Mouse (Mus musculus) embryonic facial prominence, embryonic 15.5 days (tissue): ENCODE results near the gene Gm32742. TPM values are rescaled to one million over a fixed set of nuclear protein-coding genes. Genes with fewer than 3 reads are reported as not detected.
"Not testable (repeated sequence)": the region's sequence is repeated elsewhere in the genome, so short reads cannot be mapped to it uniquely, and the experiment has no call there.

ENCODE experiments used
- ATAC-seq: fragments of 200-750 bp; cut with Nextera tagmentation; 2 replicates; pipeline ENCODE4 v1.8.0; 2017; ENCODE audit warnings: low read depth, moderate TSS enrichment; ENCODE audit not compliant: insufficient number of reproducible peaks, low FRiP score, low TSS enrichment
- H3K27ac ChIP-seq: fragments of 300-500 bp; sonication (generic); replicated peaks from 2 replicates; pipeline ENCODE4 v1.5.1; 2015; ENCODE audit warnings: mild to moderate bottlenecking, inconsistent platforms
- H3K27me3 ChIP-seq: fragments of 300-500 bp; sonication (generic); 2 replicates; pipeline ENCODE4 v1.6.1; 2015; ENCODE audit warnings: inconsistent platforms
- H3K36me3 ChIP-seq: fragments of 300-500 bp; sonication (generic); 2 replicates; pipeline ENCODE4 v1.6.1; 2015; ENCODE audit warnings: mild to moderate bottlenecking, inconsistent platforms
- H3K4me1 ChIP-seq: fragments of 300-500 bp; sonication (generic); 2 replicates; pipeline ENCODE4 v1.6.1; 2015; ENCODE audit warnings: inconsistent platforms
- H3K4me2 ChIP-seq: fragments of 300-500 bp; sonication (generic); replicated peaks from 2 replicates; pipeline ENCODE4 v1.6.1; 2015; ENCODE audit warnings: mild to moderate bottlenecking, inconsistent platforms
- H3K4me3 ChIP-seq: fragments of 300-500 bp; sonication (generic); replicated peaks from 2 replicates; pipeline ENCODE4 v1.5.1; 2015; ENCODE audit warnings: mild to moderate bottlenecking, inconsistent platforms
- H3K9ac ChIP-seq: fragments of 300-500 bp; sonication (generic); 2 replicates; pipeline ENCODE4 v1.6.1; 2015; ENCODE audit warnings: inconsistent platforms
- H3K9me3 ChIP-seq: fragments of 300-500 bp; sonication (generic); replicated peaks from 2 replicates; pipeline ENCODE4 v1.6.1; 2016; ENCODE audit warnings: inconsistent platforms
- WGBS: fragments of 180-500 bp; shearing (Covaris S2); methylation state at CpG from one replicate; pipeline ENCODE4 v1.1.7; 2015; 5-methylcytosine and 5-hydroxymethylcytosine counted together
- polyA plus RNA-seq: library from polyadenylated mRNA; unstranded; fragments of >200 nt; fragmentation: Nextera tagmentation; extraction: Ambion mirVana; gene quantifications from 2 replicates; pipeline ENCODE4 v1.2.1, GENCODE M21; 2015

Gm32742 gene
- polyA plus RNA-seq, 1 experiment from 2014 or later: 0.27 TPM

DNA sequence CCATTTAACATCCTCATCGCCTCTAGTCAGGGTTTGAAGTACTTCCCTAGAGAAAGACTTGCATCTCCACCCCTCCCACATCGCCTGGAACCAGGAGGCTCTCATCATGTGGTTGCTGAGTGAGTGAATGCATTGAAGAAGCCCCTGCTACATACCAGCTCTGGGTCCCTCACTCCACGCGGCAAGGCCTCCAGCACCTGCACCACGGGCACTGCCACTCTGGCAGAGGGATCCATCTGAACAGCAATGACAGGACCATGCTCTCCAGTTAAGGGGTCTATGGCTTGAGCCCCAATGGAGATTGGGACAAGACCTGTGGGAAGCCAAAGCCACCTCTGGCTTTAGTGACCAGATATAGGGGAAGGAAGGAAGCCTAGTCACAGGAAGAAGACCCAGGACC, 18.0 kb downstream of the Gm32742 start:
- no peak overlapping the region for H3K27ac ChIP-seq
- H3K9ac ChIP-seq: no peak overlapping the region
- H3K4me1 ChIP-seq: peaks cover 16% of the 10 kb centered on the region
- H3K27me3 ChIP-seq: no peaks in the 10 kb centered on the region
- 64% methylated on average over 5 of the region's 5 CpGs for WGBS
- H3K36me3 ChIP-seq: no peaks in the 10 kb centered on the region
- H3K4me2 ChIP-seq: no peak overlapping the region
- H3K9me3 ChIP-seq: no peaks in the 10 kb centered on the region
- no peak for ATAC-seq
- H3K4me3 ChIP-seq: no peak overlapping the region

DNA sequence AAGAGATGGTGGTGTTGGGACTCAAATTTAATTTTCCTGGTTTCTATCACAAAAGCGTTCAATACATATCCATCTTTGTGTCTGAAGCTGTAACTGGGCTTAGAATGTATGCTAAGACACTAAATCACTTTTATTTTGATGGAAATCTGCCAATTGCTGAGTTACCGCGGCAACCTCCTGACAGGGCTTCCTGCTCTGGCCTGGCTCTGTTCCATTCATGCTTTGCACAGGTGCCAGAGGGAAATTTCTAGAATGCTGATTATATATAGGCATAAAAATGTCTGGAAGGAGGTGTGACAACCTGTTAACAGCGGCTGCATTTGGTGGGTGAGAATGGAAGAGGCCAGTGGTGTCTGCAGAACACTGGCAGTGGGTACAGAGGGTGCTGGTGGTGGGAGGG, 18.8 kb downstream of the Gm32742 start:
- H3K4me2 ChIP-seq: no peak overlapping the region
- ATAC-seq: 0 out of 2 replicates have a peak, but pooled peaks have one; percentile 31
- H3K4me3 ChIP-seq: no peak overlapping the region
- no peak overlapping the region for H3K9ac ChIP-seq
- H3K9me3 ChIP-seq: no peaks in the 10 kb centered on the region
- no peaks in the 10 kb centered on the region for H3K27me3 ChIP-seq
- H3K36me3 ChIP-seq: no peaks in the 10 kb centered on the region
- peaks cover 16% of the 10 kb centered on the region for H3K4me1 ChIP-seq
- 39% methylated on average over 4 of the region's 4 CpGs for WGBS
- no peak overlapping the region for H3K27ac ChIP-seq

DNA sequence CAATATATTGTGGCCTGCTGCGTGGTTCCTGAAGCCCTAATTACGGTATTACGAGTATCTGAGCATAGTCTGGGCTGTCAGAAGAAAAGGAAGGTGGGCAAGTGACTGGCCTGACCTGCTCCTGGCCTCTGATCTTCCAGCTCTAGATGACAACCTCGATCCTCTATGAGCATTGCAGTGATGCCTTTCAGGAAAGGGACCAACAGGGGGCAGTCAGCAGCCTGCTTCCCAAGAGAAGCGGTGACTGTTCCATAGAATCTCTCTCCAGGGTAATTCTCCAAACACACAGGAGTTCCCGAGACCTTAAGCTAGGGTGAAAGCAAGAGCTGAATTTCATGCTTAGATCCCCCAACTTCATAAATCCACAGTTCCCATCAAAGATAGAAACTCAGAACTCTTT, 21.1 kb downstream of the Gm32742 start:
- Histone ChIP-seq H3K9ac (no peak overlapping the region), H3K27ac (no peak overlapping the region), H3K36me3 (no peaks in the 10 kb centered on the region), H3K9me3 (no peaks in the 10 kb centered on the region), H3K4me2 (no peak overlapping the region), H3K4me1 (peaks cover 16% of the 10 kb centered on the region), H3K4me3 (no peak overlapping the region), H3K27me3 (no peaks in the 10 kb centered on the region)
- WGBS: 77% methylated on average over 6 of the region's 6 CpGs
- no peak for ATAC-seq

DNA sequence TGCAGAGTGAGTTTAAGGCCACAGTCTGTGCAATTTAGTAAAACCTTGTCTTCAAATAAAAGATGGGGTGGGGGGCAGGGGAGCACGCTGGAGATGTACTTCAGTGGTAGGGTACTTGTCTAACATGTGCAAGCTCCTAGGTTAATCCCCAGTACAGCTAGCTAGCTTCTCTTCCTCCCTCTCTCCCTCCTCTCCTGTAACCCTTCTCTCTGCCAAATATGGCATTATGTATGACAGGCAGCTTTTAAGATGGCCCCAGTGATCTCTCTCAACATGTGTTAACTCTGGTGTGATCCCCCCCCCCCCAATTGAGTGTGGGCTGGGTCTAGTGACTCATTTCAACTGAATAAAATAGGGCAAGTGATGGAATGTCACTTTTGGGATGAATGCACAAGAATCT, 21.9 kb downstream of the Gm32742 start:
- Histone ChIP-seq H3K4me2 (no peak overlapping the region), H3K9ac (no peak overlapping the region), H3K27me3 (no peaks in the 10 kb centered on the region), H3K9me3 (no peaks in the 10 kb centered on the region), H3K4me1 (peaks cover 16% of the 10 kb centered on the region), H3K4me3 (no peak overlapping the region), H3K36me3 (no peaks in the 10 kb centered on the region), H3K27ac (no peak overlapping the region)
- ATAC-seq: no peak
- 61% methylated on average over 1 of the region's 1 CpGs for WGBS

DNA sequence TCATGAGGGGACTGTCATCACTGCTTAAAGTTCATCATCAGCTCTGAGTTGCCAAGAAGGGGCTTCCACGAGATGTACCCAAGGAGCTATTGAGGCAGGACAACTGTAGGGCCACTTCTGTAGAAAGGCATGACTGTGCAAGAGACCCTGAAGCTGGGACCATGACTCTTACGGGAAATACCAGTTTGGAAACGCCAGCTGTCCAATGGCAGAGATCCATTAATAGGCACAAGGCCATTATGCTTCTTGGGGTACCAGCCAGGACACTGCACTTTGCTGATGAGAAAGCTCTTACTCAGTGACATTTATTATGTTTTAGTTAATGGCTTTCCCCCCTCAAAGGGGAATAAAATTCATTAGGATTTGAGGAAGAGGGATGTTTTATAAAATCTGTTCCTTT, 24.6 kb downstream of the Gm32742 start:
- no peak overlapping the region for H3K4me3 ChIP-seq
- no peaks in the 10 kb centered on the region for H3K9me3 ChIP-seq
- 74% methylated on average over 3 of the region's 3 CpGs for WGBS
- no peaks in the 10 kb centered on the region for H3K27me3 ChIP-seq
- no peaks in the 10 kb centered on the region for H3K4me1 ChIP-seq
- H3K9ac ChIP-seq: no peak overlapping the region
- no peak for ATAC-seq
- no peak overlapping the region for H3K4me2 ChIP-seq
- no peak overlapping the region for H3K27ac ChIP-seq
- no peaks in the 10 kb centered on the region for H3K36me3 ChIP-seq

DNA sequence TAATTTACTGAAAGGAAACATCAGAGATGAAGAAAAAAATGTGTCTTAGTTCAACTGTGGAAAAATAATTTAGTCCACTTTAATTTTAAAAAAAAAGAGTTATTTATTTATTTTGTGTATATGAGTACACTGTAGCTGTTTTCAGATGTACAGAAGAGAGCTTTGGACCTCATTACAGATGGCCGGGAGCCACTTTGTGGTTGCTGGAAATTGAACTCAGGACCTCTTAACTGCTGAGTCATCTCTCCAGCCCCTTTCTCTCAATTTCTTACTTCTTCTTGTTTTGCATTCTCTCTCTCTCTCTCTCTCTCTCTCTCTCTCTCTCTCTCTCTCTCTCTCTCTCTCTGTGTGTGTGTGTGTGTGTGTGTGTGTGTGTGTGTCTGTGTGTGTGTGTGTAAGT, 25.9 kb downstream of the Gm32742 start:
- 71% methylated on average over 1 of the region's 1 CpGs for WGBS
- not testable (repeated sequence) for H3K4me2 ChIP-seq, H3K4me1 ChIP-seq, H3K9ac ChIP-seq, H3K36me3 ChIP-seq, H3K27ac ChIP-seq, H3K9me3 ChIP-seq, H3K4me3 ChIP-seq, ATAC-seq, H3K27me3 ChIP-seq

DNA sequence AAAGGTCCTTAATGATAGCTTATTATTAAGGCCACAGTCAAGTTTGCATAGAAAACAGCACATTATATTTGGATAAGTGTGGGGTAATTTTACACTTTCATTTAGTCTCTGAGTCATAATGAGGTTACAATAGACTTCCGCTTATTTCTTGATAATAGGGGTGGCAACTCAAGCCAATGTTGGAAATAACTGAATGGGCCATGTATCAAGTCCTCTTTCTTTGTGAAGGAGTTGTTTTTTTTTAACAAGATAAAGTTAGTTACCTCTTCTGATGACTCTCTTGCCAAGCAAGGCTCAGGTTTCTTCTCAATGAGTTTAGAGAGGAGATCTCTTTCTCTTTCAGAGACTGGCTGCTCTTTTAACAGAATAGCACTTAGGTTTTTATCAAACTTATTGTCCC, 27.0 kb downstream of the Gm32742 start:
- H3K27me3 ChIP-seq: no peaks in the 10 kb centered on the region
- no peak overlapping the region for H3K4me3 ChIP-seq
- no peak overlapping the region for H3K27ac ChIP-seq
- H3K4me2 ChIP-seq: no peak overlapping the region
- no peaks in the 10 kb centered on the region for H3K9me3 ChIP-seq
- H3K36me3 ChIP-seq: no peaks in the 10 kb centered on the region
- no peaks in the 10 kb centered on the region for H3K4me1 ChIP-seq
- no peak for ATAC-seq
- no peak overlapping the region for H3K9ac ChIP-seq
- WGBS: 84% methylated on average over 1 of the region's 1 CpGs

DNA sequence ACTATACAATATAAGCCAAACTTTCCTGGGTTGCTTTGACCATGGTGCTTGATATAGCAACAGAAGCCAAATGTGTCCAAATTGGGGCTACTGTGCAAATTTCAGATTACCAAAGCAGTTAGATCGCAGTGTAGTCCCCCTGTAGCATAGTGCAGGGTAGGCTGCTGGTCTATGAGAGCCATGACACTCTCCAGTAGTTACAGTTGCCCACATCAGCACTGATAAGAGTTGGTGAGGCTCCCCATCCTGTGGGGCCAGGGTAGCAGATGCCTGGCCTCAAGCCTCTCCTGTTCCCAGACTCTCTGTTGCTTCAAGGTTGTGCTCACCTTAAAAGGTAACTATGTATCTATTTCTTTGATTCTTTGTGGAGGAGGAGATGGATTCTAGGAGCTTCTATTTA, 27.5 kb downstream of the Gm32742 start:
- Histone ChIP-seq H3K36me3 (no peaks in the 10 kb centered on the region), H3K27me3 (no peaks in the 10 kb centered on the region), H3K4me1 (no peaks in the 10 kb centered on the region), H3K9me3 (no peaks in the 10 kb centered on the region), H3K27ac (no peak overlapping the region), H3K4me3 (no peak overlapping the region), H3K9ac (no peak overlapping the region), H3K4me2 (no peak overlapping the region)
- 79% methylated on average over 1 of the region's 1 CpGs for WGBS
- ATAC-seq: no peak

DNA sequence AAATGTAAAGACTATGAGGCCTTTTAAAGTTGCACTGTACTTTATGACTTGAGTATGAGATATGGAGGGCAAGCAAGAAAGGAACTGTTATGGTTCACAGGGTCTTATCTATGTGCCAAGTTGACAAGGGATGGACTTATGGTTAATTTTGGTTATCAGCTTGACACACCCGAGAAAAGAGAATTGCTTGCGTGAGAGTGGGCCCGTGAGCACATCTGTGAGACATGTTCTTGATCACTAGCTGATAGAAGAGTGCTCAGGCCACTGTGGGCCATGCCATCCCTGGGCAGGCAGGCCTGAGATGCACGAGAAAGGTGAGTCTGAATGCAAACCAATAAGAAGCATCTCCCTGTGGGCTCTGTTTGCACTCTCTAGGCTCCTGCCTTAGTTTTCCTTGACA, 27.9 kb downstream of the Gm32742 start:
- Histone ChIP-seq H3K9ac (no peak overlapping the region), H3K4me2 (no peak overlapping the region), H3K36me3 (no peaks in the 10 kb centered on the region), H3K4me1 (no peaks in the 10 kb centered on the region), H3K4me3 (no peak overlapping the region), H3K27me3 (no peaks in the 10 kb centered on the region), H3K27ac (no peak overlapping the region), H3K9me3 (no peaks in the 10 kb centered on the region)
- no peak for ATAC-seq
- WGBS: 84% methylated on average over 4 of the region's 4 CpGs

DNA sequence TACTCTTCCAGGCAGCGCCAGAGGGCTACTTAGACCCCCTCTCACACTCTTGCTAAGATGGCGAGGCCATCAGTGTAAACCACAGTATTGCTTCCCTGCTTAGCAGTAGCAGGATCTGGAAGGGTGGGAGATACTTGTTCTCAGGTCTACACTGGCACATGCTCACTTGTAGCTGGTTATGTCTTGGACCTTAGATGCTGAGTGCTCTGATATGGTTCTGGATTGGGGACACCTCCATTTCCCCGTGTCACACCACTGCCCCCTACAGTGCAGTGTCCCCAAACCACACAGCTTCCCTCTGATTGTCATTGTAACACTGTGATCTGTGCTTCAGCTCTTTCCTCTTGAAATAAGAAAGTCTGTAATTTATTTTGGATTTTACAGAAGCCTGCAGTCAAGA, 28.3 kb downstream of the Gm32742 start:
- no peak overlapping the region for H3K9ac ChIP-seq
- no peaks in the 10 kb centered on the region for H3K9me3 ChIP-seq
- H3K4me3 ChIP-seq: no peak overlapping the region
- no peaks in the 10 kb centered on the region for H3K27me3 ChIP-seq
- no peak overlapping the region for H3K27ac ChIP-seq
- no peaks in the 10 kb centered on the region for H3K36me3 ChIP-seq
- no peak overlapping the region for H3K4me2 ChIP-seq
- ATAC-seq: no peak
- 64% methylated on average over 3 of the region's 3 CpGs for WGBS
- H3K4me1 ChIP-seq: no peaks in the 10 kb centered on the region

DNA sequence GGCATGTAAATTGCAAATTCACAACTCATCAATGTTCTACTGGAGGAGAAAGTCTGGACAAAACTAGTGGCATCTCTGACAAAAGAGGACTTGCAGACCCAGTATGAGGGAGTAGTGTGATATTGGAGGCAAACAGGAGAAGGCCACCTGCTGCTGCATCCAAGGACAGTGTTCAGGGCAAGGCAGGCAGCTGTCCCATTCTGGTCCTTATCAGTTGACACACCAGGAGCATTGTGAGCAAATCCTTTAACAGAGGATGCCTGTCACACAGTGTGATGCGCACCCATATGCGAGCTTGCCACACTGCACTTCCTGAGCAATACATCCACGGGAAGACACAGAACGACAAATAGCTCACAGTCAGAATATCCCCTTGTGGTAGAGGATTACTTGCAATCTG, 50.5 kb downstream of the Gm32742 start:
- Histone ChIP-seq H3K36me3 (no peaks in the 10 kb centered on the region), H3K27ac (no peak overlapping the region), H3K4me1 (no peaks in the 10 kb centered on the region), H3K9ac (no peak overlapping the region), H3K4me2 (no peak overlapping the region), H3K9me3 (no peaks in the 10 kb centered on the region), H3K4me3 (no peak overlapping the region), H3K27me3 (no peaks in the 10 kb centered on the region)
- no peak for ATAC-seq
- WGBS: 70% methylated on average over 4 of the region's 4 CpGs

DNA sequence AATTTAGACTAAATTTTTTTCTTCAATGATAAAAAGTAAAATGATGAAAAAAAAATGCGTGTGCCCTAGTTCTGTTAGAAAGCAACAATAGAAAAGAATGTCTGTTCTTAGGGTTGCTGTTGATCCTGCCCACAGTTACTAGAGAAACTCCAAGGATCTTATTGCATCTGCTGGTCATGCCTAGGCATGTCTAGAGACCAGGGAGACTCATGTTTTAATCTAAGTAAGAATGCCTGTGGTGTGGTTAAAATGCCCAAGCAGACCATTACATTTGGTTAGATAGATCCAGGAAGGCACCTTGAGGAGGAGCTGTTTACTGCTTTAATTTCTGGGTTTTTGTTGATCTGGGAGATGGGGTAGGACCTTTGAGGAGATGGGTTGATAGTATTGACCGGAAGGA, 59.6 kb downstream of the Gm32742 start:
- peaks cover 19% of the 10 kb centered on the region for H3K4me1 ChIP-seq
- H3K9ac ChIP-seq: no peak overlapping the region
- WGBS: 74% methylated on average over 2 of the region's 2 CpGs
- no peaks in the 10 kb centered on the region for H3K36me3 ChIP-seq
- no peak overlapping the region for H3K4me2 ChIP-seq
- no peak for ATAC-seq
- H3K27me3 ChIP-seq: 0 out of 2 replicates have a peak, but pooled peaks cover 7% of the 10 kb centered on the region
- H3K27ac ChIP-seq: no peak overlapping the region
- no peak overlapping the region for H3K4me3 ChIP-seq
- no peaks in the 10 kb centered on the region for H3K9me3 ChIP-seq
